Mouse (Mus musculus) cerebellum, adult 2 months (tissue): ENCODE measurements around the gene March10.

Source experiments
- CTCF ChIP-seq: fragments of 200-500 bp; IDR thresholded peaks from 2 replicates; pipeline ENCODE4 v1.5.1; 2011; ENCODE audit warnings: low read depth, mild to moderate bottlenecking, control low read depth, low read length, moderate library complexity, borderline replicate concordance; ENCODE audit not compliant: insufficient read depth
- POLR2A ChIP-seq: fragments of 200-500 bp; IDR thresholded peaks from 2 replicates; pipeline ENCODE4 v1.6.1; 2011; ENCODE audit warnings: low read length, control low read depth, borderline replicate concordance; ENCODE audit not compliant: insufficient read depth

DNA sequence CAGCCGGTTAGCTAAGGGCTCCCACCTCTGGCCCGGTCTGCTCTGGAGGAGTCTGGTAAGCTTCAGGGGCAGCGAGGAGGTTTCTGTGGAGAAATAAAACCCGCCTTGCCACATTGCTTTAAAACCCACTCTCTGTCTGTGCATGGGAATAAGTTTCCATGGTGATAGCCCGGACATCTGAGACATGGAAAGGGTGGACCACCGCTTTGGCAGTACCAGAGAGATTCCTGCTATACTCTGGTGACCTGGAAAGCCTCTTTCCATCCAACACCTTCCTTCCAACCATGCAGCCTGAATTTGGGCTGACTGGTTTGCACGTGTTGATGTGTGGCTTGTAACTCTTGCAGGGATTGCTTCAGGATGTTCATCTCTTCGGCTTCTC lies 142.9 kb downstream of the March10 start:
- TF ChIP-seq POLR2A (no peak), CTCF (no peak)
